Mouse (Mus musculus) gastrocnemius, adult 8-10 months (tissue): ENCODE measurements around the gene Rab3il1. TPM values are rescaled to one million over a fixed set of nuclear protein-coding genes. Genes with fewer than 3 reads are reported as not detected.

Source experiments
- DNase-seq, 2 experiments: peaks; one replicate each; pipeline ENCODE4 v3.0.0; 2022; ENCODE audit warnings: low spot score in 2 of 2
- total RNA-seq, 4 experiments: library from RNA; stranded (reverse); gene quantifications; 2 replicates each; pipeline ENCODE4 v1.2.4; 2022

Gene Rab3il1
- total RNA-seq, 4 experiments from 2014 or later, result 2.5 to 3.9 (median 3.3) TPM

DNA sequence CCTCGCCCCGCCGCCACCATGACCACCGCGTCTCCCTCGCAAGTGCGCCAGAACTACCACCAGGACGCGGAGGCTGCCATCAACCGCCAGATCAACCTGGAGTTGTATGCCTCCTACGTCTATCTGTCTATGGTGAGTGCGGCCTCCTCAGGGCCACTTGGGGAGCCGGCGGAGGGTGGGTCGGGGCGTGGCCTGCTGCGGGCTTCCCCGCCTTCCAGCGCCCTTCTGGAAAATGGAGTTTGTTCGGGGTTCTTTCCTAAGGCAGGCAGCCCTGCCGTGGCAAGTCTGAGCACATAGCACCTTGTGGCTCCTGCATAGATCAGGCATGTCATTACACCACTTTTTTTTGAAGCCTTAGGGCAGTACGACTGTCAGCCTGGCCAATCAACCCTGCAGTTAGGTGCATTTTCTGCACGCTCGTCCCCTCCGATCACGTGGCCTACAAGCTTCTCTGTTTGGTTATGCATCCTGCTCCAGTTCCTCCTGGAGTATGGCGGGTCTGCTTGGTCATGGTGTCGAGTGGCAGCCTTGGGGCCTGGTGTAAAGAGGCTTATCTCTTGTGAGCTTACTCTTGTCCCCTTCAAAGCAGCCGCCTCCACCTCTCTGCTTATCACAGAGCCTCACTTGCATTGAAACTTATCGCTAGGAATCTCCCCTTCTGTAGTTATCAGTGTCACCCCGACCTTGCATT, 18.5 kb upstream of the Rab3il1 start:
- DNase-seq, result peak; percentile 64 to 71

DNA sequence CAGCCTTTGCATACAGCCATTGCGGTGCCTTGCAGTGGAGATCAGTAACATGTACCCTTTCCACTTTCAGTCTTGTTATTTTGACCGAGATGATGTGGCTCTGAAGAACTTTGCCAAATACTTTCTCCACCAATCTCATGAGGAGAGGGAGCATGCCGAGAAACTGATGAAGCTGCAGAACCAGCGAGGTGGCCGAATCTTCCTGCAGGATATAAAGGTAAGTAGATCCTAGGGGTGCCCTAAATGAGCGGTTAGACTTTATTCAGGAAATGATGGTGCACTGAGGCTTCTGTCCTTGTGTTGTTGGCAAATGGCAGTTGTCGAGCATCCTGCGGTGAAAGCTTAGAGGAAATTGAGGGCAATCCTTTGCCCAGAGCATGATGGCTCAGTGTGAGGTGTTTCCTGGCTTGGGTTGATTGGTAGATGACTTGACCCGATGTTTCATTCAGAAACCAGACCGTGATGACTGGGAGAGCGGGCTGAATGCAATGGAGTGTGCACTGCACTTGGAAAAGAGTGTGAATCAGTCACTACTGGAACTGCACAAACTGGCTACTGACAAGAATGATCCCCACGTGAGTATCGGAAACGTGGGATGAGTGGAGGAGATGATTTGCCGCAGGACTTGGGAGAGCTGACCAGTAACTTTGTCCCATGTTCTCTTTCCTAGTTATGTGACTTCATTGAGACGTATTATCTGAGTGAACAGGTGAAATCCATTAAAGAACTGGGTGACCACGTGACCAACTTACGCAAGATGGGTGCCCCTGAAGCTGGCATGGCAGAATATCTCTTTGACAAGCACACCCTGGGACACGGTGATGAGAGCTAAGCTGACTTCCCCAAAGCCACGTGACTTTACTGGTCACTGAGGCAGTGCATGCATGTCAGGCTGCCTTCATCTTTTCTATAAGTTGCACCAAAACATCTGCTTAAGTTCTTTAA, 17.1 kb upstream of the Rab3il1 start:
- DNase-seq, result no peak

- no peak for DNase-seq
These were observed 16.1 kb upstream of the Rab3il1 start for GRCm38 (mm10) chr19:9985190-9985899.

DNA sequence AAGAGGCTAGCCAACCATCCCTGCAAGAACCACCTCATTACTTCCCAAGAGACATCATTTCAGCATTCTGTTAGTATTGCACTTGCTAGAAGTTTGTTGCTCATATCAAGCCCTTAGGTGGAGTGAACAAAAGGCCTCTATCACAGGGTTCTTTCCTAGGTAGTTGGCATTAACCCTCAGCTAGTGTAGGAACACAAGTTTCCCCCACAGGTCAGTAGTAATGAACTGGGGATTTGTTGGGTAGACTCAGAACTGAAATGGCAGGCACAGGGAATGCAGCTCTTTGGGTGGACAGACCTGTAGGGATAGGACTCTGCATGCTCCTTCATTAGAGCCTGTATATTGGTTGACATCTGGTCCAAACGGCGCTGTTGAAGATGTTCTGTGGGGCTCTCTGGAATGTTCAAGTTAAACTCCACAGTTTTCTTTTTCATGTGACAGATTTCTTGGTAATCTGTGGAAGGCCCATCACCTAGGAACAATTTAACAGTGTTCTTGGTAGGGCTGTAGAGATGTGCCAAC, 15.5 kb upstream of the Rab3il1 start:
- no peak for DNase-seq

DNA sequence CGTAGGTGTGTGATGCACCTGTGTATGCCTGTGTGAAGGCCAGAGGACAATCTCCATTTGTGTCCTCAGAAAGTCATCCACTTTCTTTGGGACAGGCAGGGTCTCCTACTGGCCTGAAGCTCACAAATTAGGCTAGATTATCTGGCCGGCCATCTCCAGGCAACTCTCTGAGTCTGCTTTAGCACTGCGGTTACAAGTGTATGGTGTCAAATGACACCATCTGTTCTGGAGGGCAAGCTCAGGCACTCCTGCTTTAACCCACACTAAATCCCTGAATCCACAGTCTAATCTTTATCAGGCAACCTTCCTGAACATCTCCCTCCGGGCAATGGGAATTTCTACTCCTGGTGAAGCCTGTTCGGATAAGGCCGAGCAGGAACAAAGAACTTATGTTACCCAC, 14.3 kb upstream of the Rab3il1 start:
- DNase-seq, result no peak

GRCm38 (mm10) chr19:9987593-9987992, 13.9 kb upstream of the Rab3il1 start:
- no peak for DNase-seq

DNA sequence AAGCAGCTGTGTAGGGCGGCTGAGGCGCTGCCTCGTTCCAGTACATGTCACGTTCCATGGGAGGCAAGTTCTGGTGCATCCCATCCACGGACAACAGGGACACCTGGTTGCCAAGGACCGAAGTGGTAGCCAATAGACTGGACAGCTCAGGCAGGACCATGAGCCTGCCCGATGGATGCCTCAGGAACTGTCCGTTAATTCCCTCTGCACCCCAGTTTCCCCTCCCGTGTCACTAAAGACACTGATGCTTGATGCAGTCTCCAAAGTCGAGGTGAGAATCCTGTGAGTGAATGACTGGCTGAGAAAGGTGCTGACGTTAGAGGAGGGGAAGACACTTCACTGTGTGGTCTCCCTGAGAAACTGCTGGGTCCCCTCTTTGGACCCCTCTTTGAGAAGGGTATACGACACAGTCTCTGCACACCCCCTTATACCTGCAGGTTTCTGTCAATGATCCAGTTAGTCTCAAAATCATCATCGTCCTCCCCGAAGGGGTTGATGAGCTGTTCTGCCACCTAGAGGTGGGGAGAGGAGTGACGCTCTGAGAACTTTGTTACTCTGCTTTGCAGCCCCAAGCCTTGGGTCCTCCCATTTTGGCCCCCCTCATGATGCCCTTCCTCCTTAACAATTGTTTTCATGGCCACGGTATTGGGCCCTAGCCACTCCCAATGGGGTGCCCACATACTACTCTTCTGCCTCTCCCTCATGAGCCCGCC, 12.1 kb upstream of the Rab3il1 start:
- no peak for DNase-seq

GRCm38 (mm10) chr19:9989884-9990256, 11.6 kb upstream of the Rab3il1 start:
- no peak for DNase-seq

DNA sequence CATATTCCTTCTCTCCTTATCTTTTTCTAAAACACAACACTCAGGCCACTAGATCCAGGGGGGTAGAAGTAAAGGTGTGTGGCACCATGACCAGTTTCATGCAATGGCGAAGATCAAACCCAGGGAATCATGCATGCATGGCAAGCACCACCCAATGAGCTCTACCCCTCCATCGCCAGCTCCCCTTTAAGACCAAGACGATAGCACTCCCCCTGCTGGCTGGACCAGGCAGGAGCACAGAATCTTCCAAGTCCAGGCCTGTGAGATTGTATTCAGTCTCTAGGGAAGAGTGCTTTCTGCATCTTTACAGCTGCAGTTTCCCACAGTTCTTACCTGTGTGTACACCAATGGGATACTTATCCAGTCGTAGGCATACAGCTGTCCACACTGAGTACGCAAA, 10.2 kb upstream of the Rab3il1 start:
- DNase-seq, result peak; percentile 61 to 71

GRCm38 (mm10) chr19:9992011-9992958, 9.2 kb upstream of the Rab3il1 start:
- DNase-seq, result no peak

GRCm38 (mm10) chr19:9993036-9993656, 8.3 kb upstream of the Rab3il1 start:
- peak; percentile 85 to 88 for DNase-seq

GRCm38 (mm10) chr19:9997204-9998062, 4.0 kb upstream of the Rab3il1 start:
- no peak for DNase-seq

GRCm38 (mm10) chr19:9998063-9998416, 3.4 kb upstream of the Rab3il1 start:
- DNase-seq, result no peak

- DNase-seq, result no peak
These were observed 2.6 kb upstream of the Rab3il1 start for GRCm38 (mm10) chr19:9998736-9999486.

GRCm38 (mm10) chr19:10000330-10000729, 1.1 kb upstream of the Rab3il1 start:
- DNase-seq, result no peak

DNA sequence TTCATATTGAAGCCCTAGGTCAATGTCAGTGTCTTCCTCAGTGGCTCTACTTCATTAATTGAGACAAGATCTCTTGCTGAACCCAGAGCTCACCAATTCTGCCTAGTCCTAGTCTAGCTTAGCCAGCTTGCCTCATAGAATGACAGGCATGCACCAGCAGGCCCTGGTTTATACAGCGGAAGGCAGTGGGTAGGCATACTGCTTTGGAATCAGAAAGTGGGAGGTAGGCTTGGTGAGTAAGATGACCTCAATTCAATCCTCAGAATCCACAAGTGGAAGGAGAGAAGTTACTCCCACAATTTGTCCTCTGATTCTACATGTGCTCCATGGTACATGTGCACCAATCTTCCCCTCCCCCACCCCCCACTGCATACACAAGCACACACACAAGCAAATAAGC, 2.2 kb downstream of the Rab3il1 start:
- DNase-seq, result no peak

- no peak for DNase-seq
These were observed 9.9 kb downstream of the Rab3il1 start for GRCm38 (mm10) chr19:10011408-10011807.

DNA sequence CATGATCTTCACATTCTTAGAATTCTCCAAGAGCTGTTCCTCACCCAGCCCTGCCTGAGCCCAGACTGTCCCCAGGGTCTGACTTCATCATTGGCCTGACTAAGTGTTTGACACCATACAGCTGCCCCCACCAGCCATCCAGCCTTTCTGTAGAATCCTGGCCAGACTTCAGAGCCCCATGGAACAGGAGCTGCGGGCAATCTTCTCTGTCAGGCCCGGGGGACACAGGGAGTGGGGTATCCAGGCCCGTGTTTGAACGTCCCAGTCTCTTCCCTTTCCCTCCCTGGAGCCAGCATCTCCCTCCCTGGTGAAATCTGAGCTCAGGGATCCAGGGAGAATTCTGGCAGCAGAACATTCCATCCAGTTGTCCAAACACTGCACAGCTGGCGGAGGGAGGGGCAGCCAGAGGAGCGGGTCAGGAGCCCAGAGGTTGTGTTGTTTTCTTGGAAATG, 11.4 kb downstream of the Rab3il1 start:
- DNase-seq, result peak; percentile 72 to 77
